Mouse (Mus musculus) CH12.LX (cell line): Measurements from ENCODE around the gene Cog7. TPM values are rescaled to one million over a fixed set of nuclear protein-coding genes. Genes with fewer than 3 reads are reported as not detected.

Experiments used
- DNase-seq: peaks from one replicate; pipeline ENCODE4 v3.0.0-alpha.2; 2013; ENCODE audit errors: extremely low read depth
- H3K27ac ChIP-seq: 2 replicates; pipeline ENCODE4 v1.5.1; 2012; ENCODE audit warnings: low read depth, mild to moderate bottlenecking, control low read depth, moderate library complexity; ENCODE audit not compliant: insufficient read depth
- H3K27me3 ChIP-seq: replicated peaks from 2 replicates; pipeline ENCODE3; 2012; ENCODE audit warnings: inconsistent platforms
- H3K36me3 ChIP-seq, 2 experiments: replicated peaks in 1 of 2; 2 replicates each; pipeline versions ENCODE3 to v1.6.1; 2012; ENCODE audit warnings: inconsistent platforms in 1 of 2, low read length in 1 of 2, mild to moderate bottlenecking in 1 of 2, mixed read lengths in 1 of 2, moderate library complexity in 1 of 2; ENCODE audit not compliant: control insufficient read depth in 1 of 2, insufficient read depth in 1 of 2
- H3K4me1 ChIP-seq, 2 experiments: 2 replicates each; pipeline ENCODE4 v1.6.1; 2012; ENCODE audit warnings: inconsistent platforms in 1 of 2, moderate library complexity in 1 of 2; ENCODE audit not compliant: insufficient read depth in 2 of 2, control insufficient read depth in 1 of 2
- H3K4me2 ChIP-seq: 2 replicates; pipeline ENCODE4 v1.6.1; 2012; ENCODE audit warnings: low read depth, mild to moderate bottlenecking, control low read depth; ENCODE audit not compliant: poor library complexity, insufficient read depth, severe bottlenecking
- H3K4me3 ChIP-seq, 3 experiments: fragments of 150-350 bp in 1 of 3; sonication (generic) in 1 of 3; replicated peaks in 1 of 3; 2 replicates each; pipeline versions ENCODE3 to v1.5.1; 2011 to 2012; ENCODE audit warnings: low read depth in 2 of 3, low read length in 2 of 3, mild to moderate bottlenecking in 2 of 3, moderate library complexity in 2 of 3, control low read depth in 1 of 3, improper control_type of control experiment in 1 of 3, inconsistent platforms in 1 of 3, mixed read lengths in 1 of 3; ENCODE audit not compliant: poor library complexity in 1 of 3
- H3K79me2 ChIP-seq: replicated peaks from 2 replicates; pipeline ENCODE4 v1.6.1; 2012; ENCODE audit warnings: mild to moderate bottlenecking, moderate library complexity; ENCODE audit not compliant: control insufficient read depth, poor library complexity, insufficient read depth, severe bottlenecking; ENCODE audit errors: extremely low read depth
- H3K9ac ChIP-seq: 2 replicates; pipeline ENCODE4 v1.6.1; 2012; ENCODE audit warnings: low read depth, mild to moderate bottlenecking, control low read depth, moderate library complexity; ENCODE audit not compliant: insufficient read depth
- H3K9me3 ChIP-seq: replicated peaks from 2 replicates; pipeline ENCODE3; 2012; ENCODE audit warnings: low read length, inconsistent platforms, mixed read lengths
- CHD2 ChIP-seq: IDR thresholded peaks from 2 replicates; pipeline ENCODE4 v1.6.1; 2011; ENCODE audit warnings: low read length, improper control_type of control experiment
- CTCF ChIP-seq, 2 experiments: IDR thresholded peaks in 1 of 2; conservative IDR thresholded peaks in 1 of 2; 2 replicates each; pipeline ENCODE4 v1.5.1; 2011 to 2012; ENCODE audit warnings: low read depth in 2 of 2, low read length in 2 of 2, improper control_type of control experiment in 1 of 2, inconsistent platforms in 1 of 2, mild to moderate bottlenecking in 1 of 2, moderate library complexity in 1 of 2
- ELF1 ChIP-seq: IDR thresholded peaks from 2 replicates; pipeline ENCODE4 v1.6.1; 2014; ENCODE audit warnings: low read depth, mild to moderate bottlenecking, inconsistent platforms, low read length, improper control_type of control experiment
- ETS1 ChIP-seq: conservative IDR thresholded peaks from 2 replicates; pipeline ENCODE4 v1.6.1; 2012; ENCODE audit warnings: low read depth, mild to moderate bottlenecking, inconsistent platforms, low read length, improper control_type of control experiment, moderate library complexity
- HCFC1 ChIP-seq: IDR thresholded peaks from 2 replicates; pipeline ENCODE4 v1.6.1; 2012; ENCODE audit warnings: low read depth, mild to moderate bottlenecking, inconsistent platforms, low read length, improper control_type of control experiment
- MAFK ChIP-seq: IDR thresholded peaks from 2 replicates; pipeline ENCODE4 v1.6.1; 2011; ENCODE audit warnings: low read length, improper control_type of control experiment; ENCODE audit not compliant: insufficient replicate concordance
- MAZ ChIP-seq: IDR thresholded peaks from 2 replicates; pipeline ENCODE4 v1.6.1; 2012; ENCODE audit warnings: low read depth, mild to moderate bottlenecking, inconsistent platforms, low read length, improper control_type of control experiment, moderate library complexity
- PAX5 ChIP-seq: IDR thresholded peaks from 2 replicates; pipeline ENCODE4 v1.6.1; 2012; ENCODE audit warnings: low read length, inconsistent platforms, mixed read lengths
- POLR2A ChIP-seq: IDR thresholded peaks from 2 replicates; pipeline ENCODE4 v1.6.1; 2011; ENCODE audit warnings: low read depth, mild to moderate bottlenecking, improper control_type of control experiment, low read length
- POLR2AphosphoS2 ChIP-seq: IDR thresholded peaks from 2 replicates; pipeline ENCODE4 v1.6.1; 2011; ENCODE audit warnings: low read depth, low read length, improper control_type of control experiment
- RAD21 ChIP-seq: IDR thresholded peaks from 2 replicates; pipeline ENCODE4 v1.6.1; 2011; ENCODE audit warnings: low read depth, mild to moderate bottlenecking, low read length, improper control_type of control experiment, moderate library complexity
- SIN3A ChIP-seq: IDR thresholded peaks from 2 replicates; pipeline ENCODE4 v1.6.1; 2012; ENCODE audit warnings: low read length, improper control_type of control experiment, inconsistent platforms
- SMC3 ChIP-seq: IDR thresholded peaks from 2 replicates; pipeline ENCODE4 v1.6.1; 2011; ENCODE audit warnings: low read depth, low read length, improper control_type of control experiment
- TBP ChIP-seq: conservative IDR thresholded peaks from 2 replicates; pipeline ENCODE4 v1.6.1; 2011; ENCODE audit warnings: low read depth, low read length, improper control_type of control experiment
- TCF12 ChIP-seq: IDR thresholded peaks from 2 replicates; pipeline ENCODE4 v1.6.1; 2014; ENCODE audit warnings: low read depth, mild to moderate bottlenecking, inconsistent platforms, low read length, improper control_type of control experiment
- UBTF ChIP-seq: IDR thresholded peaks from 2 replicates; pipeline ENCODE4 v1.6.1; 2012; ENCODE audit warnings: low read depth, mild to moderate bottlenecking, inconsistent platforms, low read length, improper control_type of control experiment, moderate library complexity
- USF1 ChIP-seq: IDR thresholded peaks from 2 replicates; pipeline ENCODE4 v1.6.1; 2014; ENCODE audit warnings: low read depth, mild to moderate bottlenecking, inconsistent platforms, low read length, improper control_type of control experiment
- ZKSCAN1 ChIP-seq: IDR thresholded peaks from 2 replicates; pipeline ENCODE4 v1.6.1; 2012; ENCODE audit warnings: low read depth, inconsistent platforms, low read length, improper control_type of control experiment, borderline replicate concordance
- dilution Hi-C: fragments of 300-500 bp; cut with MboI; formaldehyde crosslinking; loops from 2 replicates; pipeline ENCODE4 v1.14.3; 2020; ENCODE audit warnings: low sequenced_read_pairs; ENCODE audit not compliant: extremely low pct_unique_long_range_greater_than_20kb, extremely low pct_ligation_motif_present
- in situ Hi-C: fragments of 300-500 bp; cut with MboI; formaldehyde crosslinking; loops from 3 replicates; pipeline ENCODE4 v1.14.3; 2019; ENCODE audit warnings: low sequenced_read_pairs, low pct_ligation_motif_present, low pct_unique_long_range_greater_than_20kb, mixed read lengths
- polyA plus RNA-seq: library from polyadenylated mRNA; unstranded; fragments of >175 nt; gene quantifications from 2 replicates; pipeline ENCODE4 v1.2.1, GENCODE M21; 2012; ENCODE audit warnings: low read depth; ENCODE audit not compliant: insufficient read length
- total RNA-seq, 2 experiments: library from RNA; depleted of rRNA; stranded (reverse); fragments of 300-350 nt in 1 of 2; fragments of >200 nt in 1 of 2; gene quantifications; 2 replicates each; pipeline ENCODE4 v1.2.3; 2012 to 2014

Gene Cog7
- total and polyA plus RNA-seq, 3 experiments: 14.1 to 22.4 (median 22.2) TPM

DNA sequence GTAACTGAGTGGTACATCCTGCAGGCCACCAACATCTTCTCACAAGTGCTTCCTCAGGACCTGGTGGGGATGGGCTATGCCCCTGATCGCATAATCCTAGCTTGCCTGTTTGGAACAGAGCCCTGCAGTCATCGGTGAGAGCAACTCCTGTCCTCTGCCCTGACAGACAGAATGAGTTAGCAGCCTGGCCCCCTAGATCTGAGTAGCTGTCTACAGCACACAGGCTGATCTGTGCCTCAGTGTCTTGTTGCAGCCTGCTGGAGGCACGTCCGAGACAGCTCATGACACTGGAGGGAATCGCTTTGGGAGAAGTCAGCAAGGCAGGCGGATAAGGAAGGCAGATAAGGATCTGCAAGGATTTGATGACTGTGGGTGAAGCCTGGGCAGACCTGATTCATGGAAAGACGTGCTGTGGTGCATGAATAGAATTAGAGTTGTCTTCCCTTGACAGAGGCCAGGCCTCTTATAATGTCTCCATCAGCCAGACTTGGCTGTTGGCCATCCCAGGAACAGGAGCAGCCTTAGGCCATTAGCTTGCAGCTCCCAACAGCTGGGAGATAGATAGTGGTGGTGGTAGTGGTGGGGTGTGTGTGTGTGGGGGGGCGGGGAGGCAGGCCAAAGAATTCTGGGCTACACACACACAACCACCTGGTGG is 78.6 kb downstream of the Cog7 start:
- no peak for TF ChIP-seq ETS1
- TF ChIP-seq MAZ: no peak
- no peak for TF ChIP-seq CTCF (conservative IDR thresholded peaks at IDR 0.05 in 1 of 2, IDR thresholded peaks at IDR 0.05 in 1 of 2; ENCODE audit: low read depth in 2 of 2, low read length in 2 of 2)
- TF ChIP-seq UBTF: no peak
- H3K79me2 ChIP-seq: no peaks in the 10 kb centered on the region
- dilution Hi-C loops: no loop called here
- no peaks in the 10 kb centered on the region for H3K36me3 ChIP-seq
- peaks cover 0 to 3% of the 10 kb centered on the region in 2 experiments; a peak in 2 of 4 replicates for H3K4me1 ChIP-seq
- H3K27me3 ChIP-seq: no peaks in the 10 kb centered on the region
- DNase-seq: no peak
- no peak overlapping the region for H3K4me3 ChIP-seq
- no peak overlapping the region for H3K9ac ChIP-seq
- in situ Hi-C loops: no loop called here
- no peak overlapping the region for H3K4me2 ChIP-seq
- no peaks in the 10 kb centered on the region for H3K9me3 ChIP-seq
- no peak overlapping the region for H3K27ac ChIP-seq

- Histone ChIP-seq H3K9ac (no peak overlapping the region), H3K27me3 (peaks cover 1% of the 10 kb centered on the region), H3K4me1 (peaks cover 0 to 3% of the 10 kb centered on the region in 2 experiments; a peak in 2 of 4 replicates), H3K4me2 (no peak overlapping the region), H3K79me2 (no peaks in the 10 kb centered on the region), H3K36me3 (no peaks in the 10 kb centered on the region), H3K27ac (no peak overlapping the region), H3K4me3 (no peak overlapping the region), H3K9me3 (no peaks in the 10 kb centered on the region)
- in situ Hi-C loops (no loop called here), dilution Hi-C loops (no loop called here)
- TF ChIP-seq POLR2AphosphoS2 (no peak), TCF12 (no peak), SMC3 (no peak), CHD2 (0 out of 2 replicates have a peak, but pooled peaks have one; percentile 21)
- DNase-seq: no peak
These were observed 81.6 kb downstream of the Cog7 start for GRCm38 (mm10) chr7:121899940-121900339.

- Histone ChIP-seq H3K4me1 (peaks cover 0 to 3% of the 10 kb centered on the region in 2 experiments; a peak in 2 of 4 replicates), H3K79me2 (no peaks in the 10 kb centered on the region), H3K27ac (no peak overlapping the region), H3K4me3 (no peak overlapping the region), H3K4me2 (peak overlapping the region; percentile 32; the same call in 1 of the 2 replicates)
- TF ChIP-seq POLR2A: no peak
- TF ChIP-seq RAD21: peak; percentile 39
- no peak for TF ChIP-seq USF1
- no peak for TF ChIP-seq PAX5
- no peak for TF ChIP-seq TBP
- peak; percentile 39 to 60 for TF ChIP-seq CTCF (conservative IDR thresholded peaks at IDR 0.05 in 1 of 2, IDR thresholded peaks at IDR 0.05 in 1 of 2; ENCODE audit: low read depth in 2 of 2, low read length in 2 of 2)
- no peak for TF ChIP-seq ZKSCAN1
- TF ChIP-seq TCF12: no peak
- TF ChIP-seq ELF1: no peak
- no peak for TF ChIP-seq HCFC1
- TF ChIP-seq SMC3: 0 out of 2 replicates have a peak, but pooled peaks have one; percentile 30
- TF ChIP-seq SIN3A: no peak
- no peak for TF ChIP-seq MAFK
- no peak for TF ChIP-seq MAZ
- TF ChIP-seq, all 38 proteins: peak for 3
- H3K9ac ChIP-seq: no peak overlapping the region
- H3K9me3 ChIP-seq: no peaks in the 10 kb centered on the region
- peaks cover 1% of the 10 kb centered on the region for H3K27me3 ChIP-seq
- DNase-seq: no peak
- dilution Hi-C loops (no loop called here), in situ Hi-C loops (no loop called here)
- no peaks in the 10 kb centered on the region for H3K36me3 ChIP-seq
These were observed 82.2 kb downstream of the Cog7 start for GRCm38 (mm10) chr7:121899311-121899710.
